Mouse (Mus musculus) neural tube, embryonic 13.5 days (tissue): ENCODE data around the gene Bglap3. TPM values are rescaled to one million over a fixed set of nuclear protein-coding genes. Genes with fewer than 3 reads are reported as not detected.
"Not testable (repeated sequence)": the region's sequence is repeated elsewhere in the genome, so short reads cannot be mapped to it uniquely, and the experiment has no call there.

Experiments used
- ATAC-seq: fragments of 200-750 bp; cut with Nextera tagmentation; 2 replicates; pipeline ENCODE4 v1.8.0; 2017; ENCODE audit warnings: low read depth, mild to moderate bottlenecking, moderate TSS enrichment, moderate library complexity
- H3K27ac ChIP-seq: fragments of 300-500 bp; sonication (generic); replicated peaks from 2 replicates; pipeline ENCODE4 v1.5.1; 2015; ENCODE audit warnings: moderate library complexity, mild to moderate bottlenecking, inconsistent platforms
- H3K27me3 ChIP-seq: fragments of 300-500 bp; sonication (generic); 2 replicates; pipeline ENCODE4 v1.6.1; 2015; ENCODE audit warnings: mild to moderate bottlenecking, inconsistent platforms
- H3K36me3 ChIP-seq: fragments of 300-500 bp; sonication (generic); 2 replicates; pipeline ENCODE4 v1.6.1; 2015; ENCODE audit warnings: mild to moderate bottlenecking, inconsistent platforms
- H3K4me1 ChIP-seq: fragments of 300-500 bp; sonication (generic); replicated peaks from 2 replicates; pipeline ENCODE4 v1.6.1; 2015; ENCODE audit warnings: inconsistent platforms
- H3K4me2 ChIP-seq: fragments of 300-500 bp; sonication (generic); 2 replicates; pipeline ENCODE4 v1.6.1; 2015; ENCODE audit warnings: inconsistent platforms, mild to moderate bottlenecking, moderate library complexity
- H3K4me3 ChIP-seq: fragments of 300-500 bp; sonication (generic); 2 replicates; pipeline ENCODE4 v1.5.1; 2015; ENCODE audit warnings: mild to moderate bottlenecking, inconsistent platforms
- H3K9ac ChIP-seq: fragments of 300-500 bp; sonication (generic); 2 replicates; pipeline ENCODE4 v1.6.1; 2015; ENCODE audit warnings: moderate library complexity, mild to moderate bottlenecking, inconsistent platforms
- H3K9me3 ChIP-seq: fragments of 300-500 bp; sonication (generic); 2 replicates; pipeline ENCODE4 v1.6.1; 2016; ENCODE audit warnings: inconsistent platforms
- WGBS: fragments of 180-500 bp; shearing (Covaris S2); methylation state at CpG from one replicate; pipeline ENCODE4 v1.1.7; 2015; 5-methylcytosine and 5-hydroxymethylcytosine counted together
- polyA plus RNA-seq: library from polyadenylated mRNA; unstranded; fragments of >200 nt; fragmentation: Nextera tagmentation; extraction: Ambion mirVana; gene quantifications from 2 replicates; pipeline ENCODE4 v1.2.1, GENCODE M21; 2015

Gene Bglap3
- polyA plus RNA-seq, 1 experiment from 2014 or later, result not detected

DNA sequence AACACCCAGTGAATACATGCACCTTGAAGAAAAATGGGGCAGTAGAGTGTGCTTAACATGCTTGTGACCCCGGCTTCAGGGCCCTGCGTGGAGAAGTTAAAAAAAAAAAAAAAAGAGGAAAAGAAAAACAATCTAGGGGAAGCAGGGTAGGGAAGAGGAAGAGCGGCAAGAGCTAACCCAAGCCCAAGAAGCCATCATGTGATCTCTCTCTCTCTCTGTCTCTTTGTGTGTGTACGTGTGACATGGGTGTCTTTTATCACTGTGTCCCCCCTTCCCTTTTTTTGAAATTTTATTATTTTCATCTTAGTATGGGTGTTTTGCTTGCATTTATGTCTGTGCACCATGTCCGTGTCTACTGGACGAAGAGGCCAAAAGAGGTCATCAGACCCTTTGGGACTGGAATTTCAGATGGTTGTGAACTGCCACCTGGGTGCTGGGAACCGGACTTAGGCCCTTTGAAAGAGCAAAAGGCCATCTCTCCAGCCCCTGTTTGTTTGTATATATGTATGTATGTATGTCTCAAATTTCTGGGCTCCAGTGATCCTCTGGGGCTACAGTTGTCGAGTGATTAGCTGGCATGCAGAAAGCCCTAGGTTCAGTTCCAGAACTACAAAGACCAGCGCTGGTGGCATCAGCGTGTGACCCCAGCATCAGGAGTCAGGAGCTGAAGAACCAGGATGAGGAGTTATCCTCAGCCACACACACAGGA is 31.1 kb upstream of the Bglap3 start:
- Histone ChIP-seq H3K4me1 (peaks cover 8% of the 10 kb centered on the region), H3K9me3 (no peaks in the 10 kb centered on the region), H3K4me2 (no peak overlapping the region), H3K4me3 (no peak overlapping the region), H3K9ac (no peak overlapping the region), H3K27ac (no peak overlapping the region), H3K36me3 (peaks cover 7% of the 10 kb centered on the region), H3K27me3 (no peaks in the 10 kb centered on the region)
- 92% methylated on average over 10 of the region's 10 CpGs for WGBS
- ATAC-seq, result no peak

DNA sequence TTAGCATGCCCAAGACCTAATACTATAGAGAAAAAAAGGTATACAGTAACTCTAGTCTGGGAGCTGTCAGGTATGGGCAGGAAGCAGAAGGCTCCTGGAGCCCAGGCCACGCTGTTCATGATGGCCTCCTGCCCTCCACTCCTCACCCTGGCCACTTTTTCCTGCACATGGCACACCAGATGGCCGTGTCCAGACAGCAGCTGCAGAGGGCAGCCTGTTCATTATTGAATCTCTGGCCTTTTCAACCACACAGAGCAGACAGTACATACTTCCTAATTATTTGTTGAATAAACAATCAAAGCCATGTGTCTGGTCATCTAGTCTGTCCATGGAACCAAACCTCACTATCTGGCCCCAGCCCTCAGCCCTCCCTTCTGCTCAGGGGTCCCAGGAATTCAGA is 26.1 kb upstream of the Bglap3 start:
- Histone ChIP-seq H3K4me1 (no peaks in the 10 kb centered on the region), H3K4me2 (no peak overlapping the region), H3K4me3 (no peak overlapping the region), H3K27me3 (no peaks in the 10 kb centered on the region), H3K9ac (no peak overlapping the region), H3K9me3 (no peaks in the 10 kb centered on the region), H3K27ac (no peak overlapping the region), H3K36me3 (peaks cover 4% of the 10 kb centered on the region; the same call in 1 of the 2 replicates)
- WGBS, result 73% methylated on average over 2 of the region's 2 CpGs
- ATAC-seq, result no peak

DNA sequence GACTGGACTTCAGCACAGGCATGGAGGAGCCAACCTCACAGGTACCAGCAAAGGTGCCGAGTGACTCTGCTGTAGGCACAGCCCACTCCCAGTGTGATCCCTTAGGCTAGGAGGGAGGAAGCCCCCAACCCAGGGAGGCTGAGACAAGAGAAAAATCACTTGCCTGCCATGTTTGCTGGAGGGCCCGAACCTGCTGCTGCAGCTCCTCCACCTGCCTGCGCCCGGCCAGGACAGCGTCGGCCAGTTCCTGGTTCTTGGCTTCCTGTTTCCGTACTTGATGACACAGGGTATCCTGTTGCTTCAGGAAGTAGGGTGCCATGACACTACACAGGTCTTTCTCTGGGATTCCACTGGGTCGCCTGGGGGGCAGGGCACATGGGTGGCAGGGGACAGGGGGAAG is 23.2 kb upstream of the Bglap3 start:
- 90% methylated on average over 8 of the region's 8 CpGs for WGBS
- no peaks in the 10 kb centered on the region for H3K9me3 ChIP-seq
- no peak for ATAC-seq

DNA sequence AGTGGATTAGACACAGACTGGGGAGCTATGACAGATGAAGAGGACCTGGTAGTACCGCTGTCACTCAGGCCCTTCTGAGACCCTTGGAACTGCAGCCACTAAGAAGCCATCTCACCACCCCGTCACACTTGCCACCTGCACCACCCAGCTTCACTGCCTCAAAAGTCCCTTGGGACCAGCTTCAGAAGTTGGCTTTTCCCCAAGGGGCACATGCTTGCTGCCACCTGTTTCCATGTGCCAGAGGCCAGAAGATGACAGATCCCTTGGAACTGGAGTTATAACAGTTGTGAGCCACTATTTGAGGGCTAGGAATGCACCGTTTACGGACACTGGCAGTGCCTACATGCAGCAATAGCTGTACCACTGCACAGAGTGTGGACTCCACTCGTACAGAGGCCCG is 22.7 kb upstream of the Bglap3 start:
- H3K4me2 ChIP-seq, result no peak overlapping the region
- H3K27ac ChIP-seq, result no peak overlapping the region
- 93% methylated on average over 6 of the region's 6 CpGs for WGBS
- peaks cover 6% of the 10 kb centered on the region; the same call in 1 of the 2 replicates for H3K36me3 ChIP-seq
- no peak overlapping the region for H3K4me3 ChIP-seq
- no peaks in the 10 kb centered on the region for H3K27me3 ChIP-seq
- H3K9ac ChIP-seq, result no peak overlapping the region
- no peaks in the 10 kb centered on the region for H3K4me1 ChIP-seq
- no peak for ATAC-seq
- H3K9me3 ChIP-seq, result no peaks in the 10 kb centered on the region

More for the DNA sequence above, 23.2 kb upstream of the Bglap3 start:
- no peak overlapping the region for H3K9ac ChIP-seq
- peaks cover 4% of the 10 kb centered on the region; the same call in 1 of the 2 replicates for H3K36me3 ChIP-seq
- no peaks in the 10 kb centered on the region for H3K27me3 ChIP-seq
- no peak overlapping the region for H3K4me3 ChIP-seq
- no peak overlapping the region for H3K27ac ChIP-seq
- no peaks in the 10 kb centered on the region for H3K4me1 ChIP-seq
- no peak overlapping the region for H3K4me2 ChIP-seq

DNA sequence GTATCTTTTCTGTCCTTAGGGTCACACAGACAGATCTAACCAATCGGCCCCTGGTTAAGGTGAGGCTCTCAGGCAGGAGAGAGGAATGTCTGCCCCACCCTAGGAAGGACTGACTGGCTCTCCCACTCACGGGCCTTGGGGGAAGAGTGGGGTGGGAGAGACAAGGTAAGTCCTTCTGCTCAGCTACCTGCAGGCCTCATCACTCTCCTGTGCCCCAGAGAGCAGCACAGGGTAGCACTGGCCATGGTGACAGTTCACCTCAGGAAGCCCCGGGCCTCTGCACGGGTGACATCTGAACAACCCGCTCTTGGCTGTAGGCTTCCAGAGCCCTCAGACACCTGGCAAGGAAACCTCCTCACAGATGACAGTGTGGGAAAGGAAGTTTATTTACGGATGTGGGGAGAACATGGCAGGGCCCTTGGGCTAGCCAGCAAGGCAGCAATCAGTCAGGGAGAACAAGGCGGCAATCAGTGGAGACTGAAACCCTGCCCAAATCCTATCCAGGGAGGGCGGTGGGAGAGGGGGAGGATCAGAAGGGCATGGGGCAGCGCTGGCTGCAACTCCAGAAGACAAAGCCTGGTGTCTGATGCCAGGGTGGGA is 21.3 kb upstream of the Bglap3 start:
- Histone ChIP-seq H3K27me3 (no peaks in the 10 kb centered on the region), H3K36me3 (peaks cover 9% of the 10 kb centered on the region; the same call in 1 of the 2 replicates), H3K4me3 (no peak overlapping the region), H3K27ac (no peak overlapping the region), H3K4me2 (no peak overlapping the region), H3K9me3 (no peaks in the 10 kb centered on the region), H3K4me1 (no peaks in the 10 kb centered on the region), H3K9ac (0 out of 2 replicates have a peak overlapping the region, but pooled peaks have one; percentile 49)
- WGBS, result 88% methylated on average over 9 of the region's 9 CpGs
- ATAC-seq, result no peak

DNA sequence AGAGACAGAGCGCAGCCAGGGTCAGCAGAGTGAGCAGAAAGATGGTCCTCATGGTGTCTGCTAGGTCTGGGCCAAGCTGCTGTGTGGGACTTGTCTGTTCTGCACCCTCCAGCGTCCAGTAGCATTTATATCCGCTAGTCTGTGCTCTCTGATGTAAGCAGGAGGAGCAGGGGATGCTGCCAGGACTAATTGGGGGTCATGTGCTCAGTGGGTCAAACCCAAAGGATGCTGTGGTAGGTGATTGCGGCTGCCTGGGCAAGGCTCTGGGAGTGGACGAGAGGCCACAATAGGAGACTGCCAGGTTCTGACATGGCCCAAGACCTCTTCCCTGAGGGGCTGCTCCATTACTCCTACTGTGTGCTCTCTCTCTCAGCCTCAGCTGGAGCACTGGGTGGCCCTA is 11.8 kb upstream of the Bglap3 start, which contains the start of gene Bglap:
Bglap (minus strand) TSS at position 101 of the 400 bp plus-strand sequence.
- WGBS, result 78% methylated on average over 5 of the region's 5 CpGs
- no peak within 1 kb of the TSS for H3K27ac ChIP-seq
- ATAC-seq, result no peak
- no peak within 1 kb of the TSS for H3K9ac ChIP-seq
- H3K27me3 ChIP-seq, result no peaks in the 10 kb centered on the region
- no peaks in the 10 kb centered on the region for H3K9me3 ChIP-seq
- H3K36me3 ChIP-seq, result no peaks in the 10 kb centered on the region
- H3K4me2 ChIP-seq, result no peak within 1 kb of the TSS
- peaks cover 8% of the 10 kb centered on the region for H3K4me1 ChIP-seq
- no peak within 1 kb of the TSS for H3K4me3 ChIP-seq

DNA sequence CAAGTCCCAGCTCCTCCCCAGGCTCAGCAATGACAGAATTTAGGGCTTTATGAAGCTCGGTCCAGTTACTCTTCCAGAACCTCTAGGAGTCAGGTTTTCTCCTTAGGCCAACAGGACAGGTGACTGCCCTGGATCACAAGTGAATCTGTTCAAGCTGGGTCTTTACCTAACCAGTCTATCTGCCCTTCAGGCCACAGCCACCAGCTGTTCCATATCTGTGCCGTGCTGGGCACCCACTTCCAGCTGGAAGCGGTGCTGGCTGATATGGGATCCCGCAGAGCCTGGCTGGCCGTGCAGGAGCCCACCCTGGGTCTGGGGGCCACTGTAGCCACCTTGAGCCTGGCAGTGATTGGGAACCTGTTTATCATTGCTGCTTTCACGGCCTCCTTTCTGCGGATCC is 9.8 kb upstream of the Bglap3 start:
- not testable (repeated sequence) for H3K36me3 ChIP-seq, H3K27ac ChIP-seq, H3K4me1 ChIP-seq, H3K27me3 ChIP-seq, H3K9me3 ChIP-seq, H3K9ac ChIP-seq, H3K4me3 ChIP-seq
- peak; percentile 30; the same call in 1 of the 2 replicates for ATAC-seq
- WGBS, result 36% methylated on average over 3 of the region's 7 CpGs
- peak overlapping the region; percentile 50 for H3K4me2 ChIP-seq

DNA sequence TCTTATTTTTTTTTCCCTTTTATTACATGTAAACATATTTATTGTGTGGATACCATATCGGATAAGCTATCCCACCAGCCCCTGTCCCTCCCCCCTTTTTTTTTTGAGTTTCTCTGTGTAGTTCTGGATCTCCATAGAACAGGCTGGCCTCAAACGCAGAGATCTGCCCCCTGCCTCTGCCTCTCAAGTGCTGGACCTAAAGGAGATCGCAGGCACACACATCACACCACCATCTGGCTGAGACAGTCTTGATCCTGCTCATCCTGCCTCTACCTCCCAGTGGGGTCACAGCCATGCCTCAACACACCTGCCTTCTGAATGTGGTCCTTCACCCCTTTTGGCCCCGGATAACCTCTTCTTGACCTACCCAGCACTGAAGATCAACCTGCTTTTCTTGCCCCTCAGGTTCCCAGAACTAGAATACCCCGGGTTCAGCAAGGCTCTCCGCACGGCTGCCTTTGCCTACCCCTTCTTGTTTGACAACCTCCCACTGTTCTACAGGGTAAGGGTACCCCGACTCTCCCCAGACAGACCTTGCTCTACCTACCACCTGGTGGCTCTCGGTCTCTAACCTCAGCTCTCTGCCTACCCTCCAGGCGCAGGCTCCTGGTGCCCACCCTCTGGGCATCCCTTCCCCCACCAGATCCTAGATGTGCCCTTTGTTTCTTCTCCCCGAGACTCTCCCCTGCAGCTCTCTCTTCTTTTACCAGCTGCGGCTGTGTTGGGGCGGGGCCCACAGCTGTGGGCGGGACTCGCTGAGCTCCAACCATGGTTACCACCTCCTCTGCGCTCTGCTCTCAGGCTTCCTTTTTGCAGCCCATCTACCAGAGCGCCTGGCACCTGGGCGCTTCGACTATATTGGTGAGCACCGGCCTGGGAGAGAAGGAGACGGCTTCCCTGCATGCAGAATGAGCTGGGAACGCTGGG is 9.1 kb upstream of the Bglap3 start:
- peak; percentile 93 for ATAC-seq
- not testable (repeated sequence) for H3K27me3 ChIP-seq, H3K9me3 ChIP-seq, H3K36me3 ChIP-seq, H3K4me1 ChIP-seq
- peak overlapping the region; percentile 88 for H3K27ac ChIP-seq
- 6% methylated on average over 20 of the region's 22 CpGs for WGBS
- H3K4me3 ChIP-seq, result peak overlapping the region; percentile 27
- H3K9ac ChIP-seq, result peak overlapping the region; percentile 57; the same call in 1 of the 2 replicates
- peak overlapping the region; percentile 50 for H3K4me2 ChIP-seq

DNA sequence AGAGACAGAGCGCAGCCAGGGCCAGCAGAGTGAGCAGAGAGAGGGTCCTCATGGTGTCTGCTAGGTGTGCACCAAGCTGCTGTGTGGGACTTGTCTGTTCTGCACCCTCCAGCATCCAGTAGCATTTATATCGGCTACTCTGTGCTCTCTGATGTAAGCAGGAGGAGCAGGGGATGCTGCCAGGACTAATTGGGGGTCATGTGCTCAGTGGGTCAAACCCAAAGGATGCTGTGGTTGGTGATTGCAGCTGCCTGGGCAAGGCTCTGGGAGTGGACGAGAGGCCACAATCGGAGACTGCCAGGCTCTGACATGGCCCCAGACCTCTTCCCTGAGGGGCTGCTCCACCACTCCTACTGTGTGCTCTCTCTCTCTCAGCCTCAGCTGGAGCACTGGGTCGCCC is 6.1 kb upstream of the Bglap3 start, which contains the start of gene Bglap2:
Bglap2 (minus strand) TSS at position 101 of the 400 bp plus-strand sequence.
- not testable (repeated sequence) for H3K27me3 ChIP-seq, H3K4me2 ChIP-seq, H3K27ac ChIP-seq, H3K9ac ChIP-seq, H3K4me3 ChIP-seq, H3K9me3 ChIP-seq, ATAC-seq, H3K36me3 ChIP-seq
- 75% methylated on average over 5 of the region's 5 CpGs for WGBS
- peaks cover 17% of the 10 kb centered on the region for H3K4me1 ChIP-seq

DNA sequence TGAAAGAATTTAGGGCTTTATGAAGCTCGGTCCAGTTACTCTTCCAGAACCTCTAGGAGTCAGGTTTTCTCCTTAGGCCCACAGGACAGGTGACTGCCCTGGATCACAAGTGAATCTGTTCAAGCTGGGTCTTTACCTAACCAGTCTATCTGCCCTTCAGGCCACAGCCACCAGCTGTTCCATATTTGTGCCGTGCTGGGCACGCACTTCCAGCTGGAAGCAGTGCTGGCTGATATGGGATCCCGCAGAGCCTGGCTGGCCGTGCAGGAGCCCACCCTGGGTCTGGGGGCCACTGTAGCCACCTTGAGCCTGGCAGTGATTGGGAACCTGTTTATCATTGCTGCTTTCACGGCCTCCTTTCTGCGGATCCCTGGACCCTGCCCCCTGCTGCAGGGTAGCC is 4.1 kb upstream of the Bglap3 start:
- WGBS, result 19% methylated on average over 6 of the region's 7 CpGs
- peak; percentile 17; the same call in 1 of the 2 replicates for ATAC-seq

DNA sequence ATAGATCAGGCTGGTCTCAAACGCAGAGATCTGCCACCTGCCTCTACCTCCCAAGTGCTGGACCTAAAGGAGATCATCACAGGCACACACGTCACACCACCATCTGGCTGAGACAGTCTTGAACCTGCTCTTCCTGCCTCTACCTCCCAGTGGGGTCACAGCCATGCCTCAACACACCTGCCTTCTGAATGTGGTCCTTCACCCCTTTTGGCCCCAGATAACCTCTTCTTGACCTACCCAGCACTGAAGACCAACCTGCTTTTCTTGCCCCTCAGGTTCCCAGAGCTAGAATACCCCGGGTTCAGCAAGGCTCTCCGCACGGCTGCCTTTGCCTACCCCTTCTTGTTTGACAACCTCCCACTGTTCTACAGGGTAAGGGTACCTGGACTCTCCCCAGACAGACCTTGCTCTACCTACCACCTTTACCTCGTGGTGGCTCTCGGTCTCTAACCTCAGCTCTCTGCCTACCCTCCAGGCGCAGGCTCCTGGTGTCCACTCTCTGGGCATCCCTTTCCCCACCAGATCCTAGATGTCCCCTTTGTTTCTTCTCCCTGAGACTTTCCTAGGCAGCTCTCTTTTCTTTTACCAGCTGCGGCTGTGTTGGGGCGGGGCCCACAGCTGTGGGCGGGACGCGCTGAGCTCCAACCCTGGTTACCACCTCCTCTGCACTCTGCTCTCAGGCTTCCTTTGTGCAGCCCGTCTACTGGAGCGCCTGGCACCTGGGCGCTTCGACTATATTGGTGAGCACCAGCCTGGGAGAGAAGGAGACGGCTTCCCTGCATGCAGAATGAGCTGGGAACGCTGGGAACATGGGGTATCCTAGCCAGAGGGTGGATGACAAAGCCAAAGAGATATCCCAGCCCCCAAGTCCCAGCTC is 3.4 kb upstream of the Bglap3 start:
- not testable (repeated sequence) for H3K4me1 ChIP-seq, H3K9me3 ChIP-seq, H3K36me3 ChIP-seq, H3K27me3 ChIP-seq
- H3K27ac ChIP-seq, result peak overlapping the region; percentile 83
- ATAC-seq, result peak; percentile 96
- H3K4me3 ChIP-seq, result 0 out of 2 replicates have a peak overlapping the region, but pooled peaks have one; percentile 6
- peak overlapping the region; percentile 41 for H3K4me2 ChIP-seq
- 12% methylated on average over 19 of the region's 19 CpGs for WGBS
- peak overlapping the region; percentile 52 for H3K9ac ChIP-seq

More for the DNA sequence above, 4.1 kb upstream of the Bglap3 start:
- Histone ChIP-seq H3K4me1 (peaks cover 14% of the 10 kb centered on the region), H3K4me2 (peak overlapping the region; percentile 41), H3K27ac (peak overlapping the region; percentile 83), H3K4me3 (0 out of 2 replicates have a peak overlapping the region, but pooled peaks have one; percentile 6), H3K9ac (peak overlapping the region; percentile 52)
- H3K9me3 ChIP-seq, H3K36me3 ChIP-seq, H3K27me3 ChIP-seq: not testable (repeated sequence)
